Mouse (Mus musculus) sigmoid colon, adult 10 weeks (tissue): ENCODE results near the gene Chrnb4. TPM values are rescaled to one million over a fixed set of nuclear protein-coding genes. Genes with fewer than 3 reads are reported as not detected.

Experiments used
- polyA plus RNA-seq: library from polyadenylated mRNA; stranded (reverse); fragments of 350-450 nt; fragmentation: Illumina TruSeq; extraction: RNeasy Lipid Tissue Mini Kit (QIAGEN cat#74804); gene quantifications from one replicate; pipeline ENCODE4 v1.2.3, GENCODE M21; 2014; ENCODE audit warnings: low read depth, low replicate concordance

Gene Chrnb4
- polyA plus RNA-seq = 2.0 TPM

DNA sequence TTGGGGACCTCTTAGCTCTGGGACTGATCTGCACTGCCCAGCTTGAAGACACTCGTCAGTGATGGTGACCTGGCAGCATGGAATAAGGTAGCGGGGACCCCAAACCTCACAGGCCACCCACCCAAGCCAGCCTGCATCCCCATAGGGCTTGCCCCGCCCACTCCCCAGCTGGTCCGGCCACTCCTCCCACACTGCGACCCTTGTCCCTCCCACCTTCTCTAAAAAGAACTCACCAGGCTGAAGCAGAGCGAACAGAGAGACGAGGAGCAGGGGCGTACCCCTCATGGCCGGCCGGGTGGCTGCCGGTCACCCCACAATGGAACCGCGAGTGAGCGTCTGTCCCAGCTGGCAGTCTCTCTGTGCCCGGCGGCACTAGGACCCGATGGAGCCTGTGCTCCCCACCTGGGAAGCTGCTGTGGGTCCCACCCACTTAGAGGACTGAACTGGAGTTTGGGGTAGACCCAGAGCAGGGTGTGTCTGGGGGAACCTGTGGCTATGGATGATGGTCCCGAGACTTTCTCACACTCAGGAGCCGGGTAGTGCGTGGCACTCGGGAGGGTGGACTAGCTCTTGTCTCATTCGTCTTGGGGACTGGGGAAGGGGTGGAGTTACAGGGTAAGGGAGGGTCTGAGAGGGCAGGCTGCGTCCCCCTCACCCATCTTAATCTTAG lies at the start of gene Chrnb4:
TSS of gene Chrnb4 (minus strand) at position 569 of the 670 bp plus-strand sequence.

GRCm38 (mm10) chr9:55026275-55026663 lies 22.3 kb downstream of the Chrnb4 start, which contains the start of gene Chrna3:
Gene Chrna3, minus strand, starts transcription at chr9:55026562.

GRCm38 (mm10) chr9:54980674-54981073 lies 67.9 kb downstream of the Chrnb4 start, which contains the start of gene Chrna5:
Gene Chrna5, plus strand, starts transcription at chr9:54980880.

Other genes with a start within 250 kb of the Chrnb4 start
- 178 TPM for gene Ireb2, start 185.0 kb downstream of the Chrnb4 start, polyA plus RNA-seq
- 22.7 TPM for gene Hykk, start 131.5 kb downstream of the Chrnb4 start, polyA plus RNA-seq
- gene Psma4, start 98.0 kb downstream of the Chrnb4 start, polyA plus RNA-seq = 358 TPM
- gene AY074887, start 97.8 kb downstream of the Chrnb4 start, polyA plus RNA-seq = not detected
- 0.88 TPM for gene Chrna5, start 67.9 kb downstream of the Chrnb4 start, polyA plus RNA-seq
- 3.9 TPM for gene Chrna3, start 22.2 kb downstream of the Chrnb4 start, polyA plus RNA-seq
- gene Ube2q2, start 100.1 kb upstream of the Chrnb4 start, polyA plus RNA-seq = 104 TPM
- 51.2 TPM for gene Fbxo22, start 160.1 kb upstream of the Chrnb4 start, polyA plus RNA-seq